Mouse (Mus musculus) liver, embryonic 14.5 days (tissue): Measurements from ENCODE around the gene Smg6.

Experiments
- CTCF ChIP-seq: IDR thresholded peaks from 2 replicates; pipeline ENCODE4 v1.5.1; 2016; ENCODE audit warnings: antibody characterized with exemption, low read depth, control low read depth
- EP300 ChIP-seq: IDR thresholded peaks from 2 replicates; pipeline ENCODE4 v1.6.1; 2016; ENCODE audit warnings: antibody characterized with exemption, low read depth

GRCm38 (mm10) chr11:75047066-75047465, 121.4 kb downstream of the Smg6 start:
- TF ChIP-seq EP300 = no peak
- TF ChIP-seq CTCF = no peak
